Comparison of ENCODE assay signal across 8 mouse cellular contexts in the genomic region with DNA sequence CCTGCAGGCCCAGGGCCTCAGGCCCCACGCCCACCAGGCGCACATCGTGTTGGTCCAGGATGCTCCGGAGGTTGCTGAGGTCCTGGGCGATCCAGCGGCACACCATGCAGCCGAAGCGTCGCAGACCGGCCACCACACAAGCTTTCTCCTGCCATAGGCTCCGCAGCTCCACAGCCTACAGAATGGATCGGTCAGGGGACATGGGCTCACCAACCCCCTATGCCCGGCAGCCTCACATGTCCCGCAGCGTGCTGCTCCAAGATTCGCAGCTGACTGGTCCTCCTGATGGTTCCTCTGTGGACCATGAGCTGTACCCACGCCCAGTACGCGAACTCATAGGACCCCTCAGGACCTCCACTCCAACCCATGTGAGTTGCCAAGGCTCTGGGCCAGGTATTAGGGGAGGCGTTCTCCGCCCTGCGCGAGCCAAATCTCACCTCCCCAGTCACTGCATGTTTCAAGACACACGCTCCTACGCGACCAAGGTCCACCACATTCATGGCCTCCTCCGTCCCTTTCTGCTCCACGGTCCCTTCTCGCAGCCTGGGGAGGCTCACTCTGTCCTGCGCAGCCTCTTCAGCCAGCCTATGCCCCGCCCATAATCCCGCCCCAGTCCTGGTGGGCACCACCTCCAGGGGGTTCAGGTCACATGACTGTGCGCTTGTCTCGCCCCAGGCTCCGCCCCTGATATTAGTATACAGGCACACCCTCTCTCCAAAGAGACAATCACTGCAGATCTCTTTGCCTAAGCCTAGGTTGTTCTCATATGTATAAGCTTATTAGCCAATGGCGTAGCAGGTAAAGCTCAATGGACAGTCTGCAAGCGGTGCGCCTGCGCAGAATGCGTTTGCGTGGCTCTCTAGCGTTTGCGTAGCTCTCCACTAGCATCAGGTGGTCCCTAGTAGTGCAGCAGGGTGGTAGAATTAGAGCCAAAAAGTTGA. TPM values are rescaled to one million over a fixed set of nuclear protein-coding genes. Genes with fewer than 3 reads are reported as not detected.
DNase-seq lines count a peak whose midpoint lies in the region; ATAC-seq and TF ChIP-seq lines count a peak whose summit lies in the region.

Fam213b (minus strand) TSS at position 630 of the 941 bp plus-strand sequence.

- H3K27me3 ChIP-seq in erythroblast, embryonic 14.5 days (ENCODE audit: control insufficient read depth), result peaks cover 81% of the 10 kb centered on the region
- H3K27me3 ChIP-seq in heart, embryonic 10.5 days (ENCODE audit: insufficient read depth, poor library complexity, severe bottlenecking), result peaks cover 50% of the 10 kb centered on the region
- no peaks in the 10 kb centered on the region for H3K27me3 ChIP-seq in kidney, embryonic 14.5 days (ENCODE audit: control insufficient read depth, insufficient read depth, low read length)
- H3K27me3 ChIP-seq in stomach, embryonic 15.5 days (replicated peaks), result no peaks in the 10 kb centered on the region

- WGBS in heart, embryonic 10.5 days, result 2% methylated on average over 43 of the region's 43 CpGs
- WGBS in kidney, embryonic 14.5 days, result 2% methylated on average over 43 of the region's 43 CpGs
- 4% methylated on average over 43 of the region's 43 CpGs for WGBS in stomach, embryonic 15.5 days

- no peak; the same call in 1 of the 2 replicates for TF ChIP-seq CTCF in brain, embryonic 14.5 days (IDR thresholded peaks at IDR 0.05; ENCODE audit: borderline replicate concordance, extremely low read depth, insufficient read depth, insufficient read length)

- H3K36me3 ChIP-seq in erythroblast, embryonic 14.5 days (ENCODE audit: control insufficient read depth), result no peaks in the 10 kb centered on the region
- H3K36me3 ChIP-seq in heart, embryonic 10.5 days, result no peaks in the 10 kb centered on the region
- no peaks in the 10 kb centered on the region for H3K36me3 ChIP-seq in kidney, embryonic 14.5 days (ENCODE audit: control insufficient read depth, insufficient read depth, low read length)
- no peaks in the 10 kb centered on the region for H3K36me3 ChIP-seq in stomach, embryonic 15.5 days

- H3K9me3 ChIP-seq in erythroblast, embryonic 14.5 days (ENCODE audit: control insufficient read depth, low read length), result peaks cover 4% of the 10 kb centered on the region
- H3K9me3 ChIP-seq in heart, embryonic 10.5 days, result no peaks in the 10 kb centered on the region
- H3K9me3 ChIP-seq in kidney, embryonic 14.5 days (ENCODE audit: control insufficient read depth, low read length), result no peaks in the 10 kb centered on the region
- H3K9me3 ChIP-seq in stomach, embryonic 15.5 days, result no peaks in the 10 kb centered on the region

- peak within 1 kb of the TSS; percentile 80 for H3K27ac ChIP-seq in heart, embryonic 10.5 days
- H3K27ac ChIP-seq in kidney, embryonic 14.5 days (ENCODE audit: low read depth, low read length), result no peak within 1 kb of the TSS
- peak within 1 kb of the TSS; percentile 23; the same call in 1 of the 2 replicates for H3K27ac ChIP-seq in stomach, embryonic 15.5 days

- H3K4me1 ChIP-seq in erythroblast, embryonic 14.5 days (ENCODE audit: control insufficient read depth), result peaks cover 43% of the 10 kb centered on the region
- peaks cover 13% of the 10 kb centered on the region for H3K4me1 ChIP-seq in heart, embryonic 10.5 days
- H3K4me1 ChIP-seq in kidney, embryonic 14.5 days (ENCODE audit: control insufficient read depth, insufficient read depth, low read length), result peaks cover 10% of the 10 kb centered on the region
- H3K4me1 ChIP-seq in stomach, embryonic 15.5 days, result peaks cover 12% of the 10 kb centered on the region

- ATAC-seq in kidney, embryonic 14.5 days (ENCODE audit: low FRiP score, low TSS enrichment), result peak; percentile 98
- ATAC-seq in monocyte, adult 5-6 weeks (replicated peaks; ENCODE audit: insufficient number of reproducible peaks, low FRiP score, low TSS enrichment, poor library complexity, severe bottlenecking), result peak; percentile 92
- ATAC-seq in stomach, embryonic 15.5 days (ENCODE audit: insufficient read depth, low FRiP score, low read depth), result peak; percentile 96

- TF ChIP-seq POLR2A in brain, embryonic 14.5 days (IDR thresholded peaks at IDR 0.05; ENCODE audit: borderline replicate concordance, extremely low read depth, insufficient read depth, insufficient read length, poor library complexity, severe bottlenecking), result peak; percentile 57; the same call in 1 of the 2 replicates

- peak within 1 kb of the TSS; percentile 67 for H3K9ac ChIP-seq in kidney, embryonic 14.5 days (ENCODE audit: low read depth, low read length)
- H3K9ac ChIP-seq in stomach, embryonic 15.5 days, result peak within 1 kb of the TSS; percentile 23; the same call in 1 of the 2 replicates

- H3K4me2 ChIP-seq in kidney, embryonic 14.5 days (replicated peaks; ENCODE audit: low read depth, low read length), result peak within 1 kb of the TSS; percentile 96
- H3K4me2 ChIP-seq in stomach, embryonic 15.5 days, result peak within 1 kb of the TSS; percentile 92

- peak within 1 kb of the TSS; percentile 58 for H3K4me3 ChIP-seq in erythroblast, embryonic 14.5 days (replicated peaks)
- peak within 1 kb of the TSS; percentile 66 for H3K4me3 ChIP-seq in heart, embryonic 10.5 days
- H3K4me3 ChIP-seq in kidney, embryonic 14.5 days (ENCODE audit: low read length), result peak within 1 kb of the TSS; percentile 58
- H3K4me3 ChIP-seq in stomach, embryonic 15.5 days (replicated peaks), result peak within 1 kb of the TSS; percentile 51

- DNase-seq in CD4-positive helper T cell, adult 2 months (ENCODE audit: low read depth, low spot score), result peak; percentile 87
- peak; percentile 96 for DNase-seq in brain, embryonic 14.5 days (ENCODE audit: low read depth)
- peak; percentile 97 for DNase-seq in heart, embryonic 10.5 days (ENCODE audit: low spot score)
- peak; percentile 95 for DNase-seq in liver

RNA-seq across cellular contexts. Expression of gene Fam213b, which starts in this region (rescaled TPM):
- 28.9 and 30.7 TPM in 2 replicates for polyA plus RNA-seq in brain, embryonic 14.5 days (2012; rRNA removed)
- polyA plus RNA-seq in erythroblast, embryonic 14.5 days (2012), result 0.21 and 0.47 TPM in 2 replicates
- 24.6 and 32.3 TPM in 2 replicates for polyA plus RNA-seq in heart, embryonic 10.5 days (2016; fragmentation: Nextera tagmentation; extraction: Ambion mirVana)
- polyA plus RNA-seq in kidney, embryonic 14.5 days (2014; fragmentation: Nextera tagmentation; extraction: Ambion mirVana), result 37.6 and 39.1 TPM in 2 replicates
- 3.1 to 3.5 TPM (median 3.3 TPM) in 3 replicates for total RNA-seq in monocyte, adult 5-6 weeks (2017)
- polyA plus RNA-seq in stomach, embryonic 15.5 days (2015; fragmentation: Nextera tagmentation; extraction: Ambion mirVana), result 29.1 and 30.6 TPM in 2 replicates

Comparison
In these comparisons a context has a peak if more than half of its experiments do, and no peak if none do; other contexts are left out.
1. RNA of gene Fam213b (polyA plus RNA-seq): 37.6 to 39.1 TPM in kidney, embryonic 14.5 days, 24.6 to 32.3 TPM in heart, embryonic 10.5 days, 28.9 to 30.7 TPM in brain, embryonic 14.5 days and 29.1 to 30.6 TPM in stomach, embryonic 15.5 days; 0.21 to 0.47 TPM in erythroblast, embryonic 14.5 days; every median in the first group is over 10 times any median in the second.
2. Peak in every context shown above with its lines, with median percentiles within 50 percentile points of each other: DNase-seq, H3K4me3 ChIP-seq and ATAC-seq.